Mouse (Mus musculus) forebrain, embryonic 14.5 days (tissue): ENCODE results near the gene Dyrk1b. TPM values are rescaled to one million over a fixed set of nuclear protein-coding genes. Genes with fewer than 3 reads are reported as not detected.
"Not testable (repeated sequence)": the region's sequence is repeated elsewhere in the genome, so short reads cannot be mapped to it uniquely, and the experiment has no call there.

ENCODE experiments used
- ATAC-seq: fragments of 200-750 bp; cut with Nextera tagmentation; 2 replicates; pipeline ENCODE4 v1.8.0; 2017; ENCODE audit warnings: mild to moderate bottlenecking, moderate library complexity
- DNase-seq: peaks from one replicate; pipeline ENCODE4 v3.0.0-alpha.2; 2015; ENCODE audit warnings: low spot score
- H3K27ac ChIP-seq: fragments of 300-500 bp; sonication (generic); 2 replicates; pipeline ENCODE4 v1.5.1; 2014; ENCODE audit warnings: low read depth, mild to moderate bottlenecking, control low read depth, low read length, moderate library complexity
- H3K27me3 ChIP-seq: fragments of 300-500 bp; sonication (generic); replicated peaks from 2 replicates; pipeline ENCODE4 v1.6.1; 2014; ENCODE audit warnings: low read length, control low read depth, mixed read lengths; ENCODE audit not compliant: control insufficient read depth, insufficient read depth
- H3K36me3 ChIP-seq: fragments of 300-500 bp; sonication (generic); 2 replicates; pipeline ENCODE4 v1.6.1; 2014; ENCODE audit warnings: low read length, control low read depth; ENCODE audit not compliant: control insufficient read depth, insufficient read depth
- H3K4me1 ChIP-seq: fragments of 300-500 bp; sonication (generic); 2 replicates; pipeline ENCODE4 v1.6.1; 2014; ENCODE audit warnings: antibody characterized with exemption, low read length, control low read depth; ENCODE audit not compliant: control insufficient read depth, insufficient read depth
- H3K4me2 ChIP-seq: fragments of 300-500 bp; sonication (generic); 2 replicates; pipeline ENCODE4 v1.6.1; 2014; ENCODE audit warnings: mild to moderate bottlenecking, control low read depth, low read length
- H3K4me3 ChIP-seq: fragments of 300-500 bp; sonication (generic); 2 replicates; pipeline ENCODE4 v1.5.1; 2014; ENCODE audit warnings: low read depth, low read length, control low read depth
- H3K9ac ChIP-seq: fragments of 300-500 bp; sonication (generic); 2 replicates; pipeline ENCODE4 v1.6.1; 2014; ENCODE audit warnings: mild to moderate bottlenecking, low read length, control low read depth, moderate library complexity
- H3K9me3 ChIP-seq: fragments of 300-500 bp; sonication (generic); replicated peaks from 2 replicates; pipeline ENCODE4 v1.6.1; 2016; ENCODE audit warnings: low read length, control low read depth, mixed read lengths; ENCODE audit not compliant: control insufficient read depth
- WGBS: fragments of 180-500 bp; shearing (Covaris S2); extraction: QIAGEN DNeasy Blood & Tissue Kit; methylation state at CpG from one replicate; pipeline ENCODE4 v1.1.7; 2014; 5-methylcytosine and 5-hydroxymethylcytosine counted together
- polyA plus RNA-seq: library from polyadenylated mRNA; unstranded; fragments of >200 nt; fragmentation: Nextera tagmentation; extraction: Ambion mirVana; gene quantifications from 2 replicates; pipeline ENCODE4 v1.2.1, GENCODE M21; 2014

Dyrk1b gene
- 9.9 and 13.7 TPM in 2 replicates for polyA plus RNA-seq

GRCm38 (mm10) chr7:28179228-28179627 is at the start of gene Dyrk1b:
Dyrk1b (plus strand) TSS chr7:28179469.
- DNase-seq, result peak; percentile 100
- H3K4me3 ChIP-seq, result peak within 1 kb of the TSS; percentile 98
- H3K27me3 ChIP-seq, result no peaks in the 10 kb centered on the region
- under 1% methylated on average over 25 of the region's 25 CpGs for WGBS
- peaks cover 6% of the 10 kb centered on the region; the same call in 1 of the 2 replicates for H3K4me1 ChIP-seq
- H3K4me2 ChIP-seq, result peak within 1 kb of the TSS; percentile 88
- ATAC-seq, result peak; percentile 91
- no peaks in the 10 kb centered on the region for H3K9me3 ChIP-seq
- peak within 1 kb of the TSS; percentile 97 for H3K27ac ChIP-seq
- peaks cover 71% of the 10 kb centered on the region for H3K36me3 ChIP-seq
- H3K9ac ChIP-seq, result peak within 1 kb of the TSS; percentile 96

GRCm38 (mm10) chr7:28137613-28138012 is 41.7 kb upstream of the Dyrk1b start:
- H3K9me3 ChIP-seq, result no peaks in the 10 kb centered on the region
- no peak overlapping the region for H3K27ac ChIP-seq
- no peaks in the 10 kb centered on the region for H3K27me3 ChIP-seq
- H3K4me2 ChIP-seq, result no peak overlapping the region
- 58% methylated on average over 5 of the region's 5 CpGs for WGBS
- H3K4me3 ChIP-seq, result no peak overlapping the region
- H3K9ac ChIP-seq, result no peak overlapping the region
- H3K36me3 ChIP-seq, result no peaks in the 10 kb centered on the region
- no peaks in the 10 kb centered on the region for H3K4me1 ChIP-seq
- DNase-seq (peak; percentile 66), ATAC-seq (no peak)

GRCm38 (mm10) chr7:28148263-28148662 is 31.0 kb upstream of the Dyrk1b start:
- DNase-seq (peak; percentile 80), ATAC-seq (peak; percentile 72)
- WGBS, result 24% methylated on average over 3 of the region's 3 CpGs
- no peak overlapping the region for H3K4me2 ChIP-seq
- no peaks in the 10 kb centered on the region for H3K27me3 ChIP-seq
- no peaks in the 10 kb centered on the region for H3K4me1 ChIP-seq
- no peak overlapping the region for H3K4me3 ChIP-seq
- H3K9me3 ChIP-seq, result 0 out of 2 replicates have a peak, but pooled peaks cover 3% of the 10 kb centered on the region
- no peaks in the 10 kb centered on the region for H3K36me3 ChIP-seq
- H3K27ac ChIP-seq, result no peak overlapping the region
- H3K9ac ChIP-seq, result no peak overlapping the region

- Histone ChIP-seq H3K27ac (no peak overlapping the region), H3K27me3 (no peaks in the 10 kb centered on the region), H3K4me3 (no peak overlapping the region), H3K9ac (no peak overlapping the region), H3K4me1 (no peaks in the 10 kb centered on the region), H3K9me3 (no peaks in the 10 kb centered on the region), H3K36me3 (no peaks in the 10 kb centered on the region), H3K4me2 (no peak overlapping the region)
- ATAC-seq (no peak), DNase-seq (no peak)
- 93% methylated on average over 1 of the region's 1 CpGs for WGBS
Measured at GRCm38 (mm10) chr7:28149841-28150240, 29.4 kb upstream of the Dyrk1b start.

- no peak overlapping the region for H3K4me3 ChIP-seq
- 17% methylated on average over 13 of the region's 13 CpGs for WGBS
- peak; percentile 39 for DNase-seq
- no peak overlapping the region for H3K4me2 ChIP-seq
- ATAC-seq, result no peak
- no peaks in the 10 kb centered on the region for H3K9me3 ChIP-seq
- H3K4me1 ChIP-seq, result no peaks in the 10 kb centered on the region
- 0 out of 2 replicates have a peak overlapping the region, but pooled peaks have one; percentile 8 for H3K9ac ChIP-seq
- H3K36me3 ChIP-seq, result no peaks in the 10 kb centered on the region
- H3K27ac ChIP-seq, result no peak overlapping the region
- H3K27me3 ChIP-seq, result no peaks in the 10 kb centered on the region
Measured at GRCm38 (mm10) chr7:28151584-28152221, 27.6 kb upstream of the Dyrk1b start.

GRCm38 (mm10) chr7:28153595-28153994 is 25.7 kb upstream of the Dyrk1b start:
- H3K9me3 ChIP-seq, H3K27ac ChIP-seq, H3K36me3 ChIP-seq, DNase-seq, H3K9ac ChIP-seq, H3K27me3 ChIP-seq, H3K4me3 ChIP-seq, H3K4me1 ChIP-seq, H3K4me2 ChIP-seq, ATAC-seq: not testable (repeated sequence)
- 38% methylated on average over 5 of the region's 5 CpGs for WGBS

GRCm38 (mm10) chr7:28159292-28159691 is 20.0 kb upstream of the Dyrk1b start:
- WGBS, result 77% methylated on average over 6 of the region's 6 CpGs
- no peaks in the 10 kb centered on the region for H3K4me1 ChIP-seq
- H3K27ac ChIP-seq, result no peak overlapping the region
- H3K9me3 ChIP-seq, result no peaks in the 10 kb centered on the region
- no peak for DNase-seq
- no peak overlapping the region for H3K9ac ChIP-seq
- no peak for ATAC-seq
- H3K4me2 ChIP-seq, result no peak overlapping the region
- no peak overlapping the region for H3K4me3 ChIP-seq
- H3K36me3 ChIP-seq, result no peaks in the 10 kb centered on the region
- H3K27me3 ChIP-seq, result no peaks in the 10 kb centered on the region

- no peak overlapping the region for H3K4me3 ChIP-seq
- H3K27me3 ChIP-seq, result no peaks in the 10 kb centered on the region
- 86% methylated on average over 3 of the region's 3 CpGs for WGBS
- H3K4me1 ChIP-seq, result no peaks in the 10 kb centered on the region
- no peaks in the 10 kb centered on the region for H3K36me3 ChIP-seq
- no peak overlapping the region for H3K4me2 ChIP-seq
- ATAC-seq (no peak), DNase-seq (no peak)
- no peak overlapping the region for H3K27ac ChIP-seq
- no peaks in the 10 kb centered on the region for H3K9me3 ChIP-seq
- H3K9ac ChIP-seq, result no peak overlapping the region
Measured at GRCm38 (mm10) chr7:28159893-28160292, 19.4 kb upstream of the Dyrk1b start.

GRCm38 (mm10) chr7:28161163-28161749 is 18.0 kb upstream of the Dyrk1b start:
- Histone ChIP-seq H3K36me3 (no peaks in the 10 kb centered on the region), H3K9me3 (no peaks in the 10 kb centered on the region), H3K4me2 (no peak overlapping the region), H3K27me3 (no peaks in the 10 kb centered on the region), H3K4me1 (no peaks in the 10 kb centered on the region), H3K4me3 (no peak overlapping the region), H3K9ac (no peak overlapping the region), H3K27ac (no peak overlapping the region)
- 57% methylated on average over 9 of the region's 9 CpGs for WGBS
- DNase-seq (no peak), ATAC-seq (no peak)
